In genomic region chr13:37731914-37732693, GRCm38 (mm10) we compare ENCODE assay signal across 13 mouse cellular contexts. TPM values are rescaled to one million over a fixed set of nuclear protein-coding genes. Genes with fewer than 3 reads are reported as not detected.
A peak's percentile ranks its signal among the peaks of the same experiment; 100 is the strongest.
DNase-seq lines count a peak whose midpoint lies in the region; ATAC-seq and TF ChIP-seq lines count a peak whose summit lies in the region.
"Had no signal": no experiment of that assay in that cellular context is flagged by ENCODE, and none has a peak within 500 bp of the region (broad histone marks: within the 10 kb centered on the region; RNA-seq: fewer than 3 reads in every experiment).

No protein-coding gene starts in this region.

- TF ChIP-seq CTCF in lung, adult 2 months (IDR thresholded peaks at IDR 0.05; ENCODE audit: insufficient read depth, low read length), result no peak

- H3K4me3 ChIP-seq in kidney, embryonic 15.5 days (replicated peaks), result no peak overlapping the region
- H3K4me3 ChIP-seq in lung, adult 2 months (replicated peaks; ENCODE audit: extremely low read depth, low read depth, low read length), result no peak overlapping the region
- H3K4me3 ChIP-seq: embryonic facial prominence, embryonic 10.5 days; limb, embryonic 10.5 days had no signal

- peak; percentile 63 for DNase-seq in kidney, adult 18-20 months
- DNase-seq in kidney, postnatal 10 days, result peak; percentile 52
- peak; percentile 41 for DNase-seq in lung, adult 2 months
- DNase-seq in testis, postnatal 14 days (ENCODE audit: low spot score), result peak; percentile 14
- DNase-seq in spleen, adult 12 weeks (ENCODE audit: low spot score), result no peak
- DNase-seq in spleen, postnatal 14 days (ENCODE audit: low spot score in 2 of 2), result no peak

- H3K36me3 ChIP-seq in kidney, embryonic 15.5 days, result no peaks in the 10 kb centered on the region
- H3K36me3 ChIP-seq: embryonic facial prominence, embryonic 10.5 days; limb, embryonic 10.5 days had no signal

- ATAC-seq in kidney, embryonic 15.5 days (replicated peaks; ENCODE audit: low FRiP score), result no peak
- no peak for ATAC-seq in megakaryocyte, adult 5-6 weeks (ENCODE audit: poor library complexity, severe bottlenecking)
- ATAC-seq: CD4-positive, CD25-positive, alpha-beta regulatory T cell, adult 4 months; forebrain, embryonic 16.5 days; midbrain, embryonic 16.5 days had no signal

- H3K27ac ChIP-seq in kidney, embryonic 15.5 days, result no peak overlapping the region
- H3K27ac ChIP-seq: embryonic facial prominence, embryonic 10.5 days; limb, embryonic 10.5 days had no signal

- H3K4me1 ChIP-seq in kidney, embryonic 15.5 days, result no peaks in the 10 kb centered on the region
- 0 out of 2 replicates have a peak, but pooled peaks cover 3% of the 10 kb centered on the region for H3K4me1 ChIP-seq in lung, adult 2 months (ENCODE audit: control insufficient read depth, insufficient read depth, low read length)
- H3K4me1 ChIP-seq: embryonic facial prominence, embryonic 10.5 days; limb, embryonic 10.5 days had no signal

- H3K27me3 ChIP-seq in kidney, embryonic 15.5 days, result no peaks in the 10 kb centered on the region

- no peak overlapping the region for H3K4me2 ChIP-seq in kidney, embryonic 15.5 days

- no peak overlapping the region for H3K9ac ChIP-seq in kidney, embryonic 15.5 days

- no peak for TF ChIP-seq POLR2A in lung, adult 2 months (IDR thresholded peaks at IDR 0.05; ENCODE audit: borderline replicate concordance, extremely low read depth, low read depth, low read length)

- 66% methylated on average over 12 of the region's 12 CpGs for WGBS in kidney, embryonic 15.5 days
- 45% methylated on average over 12 of the region's 12 CpGs for WGBS in lung, adult 2 months

- no peaks in the 10 kb centered on the region for H3K9me3 ChIP-seq in kidney, embryonic 15.5 days (replicated peaks)
- H3K9me3 ChIP-seq: embryonic facial prominence, embryonic 10.5 days; limb, embryonic 10.5 days had no signal

RNA-seq across cellular contexts. Expression of gene Rreb1, which starts 46.1 kb away (rescaled TPM):
- polyA plus RNA-seq in kidney, embryonic 15.5 days (2015; fragmentation: Nextera tagmentation; extraction: Ambion mirVana), result 14.3 and 14.5 TPM in 2 replicates
- polyA plus RNA-seq in lung, adult 2 months (2012; rRNA removed), result 23.0 and 23.7 TPM in 2 replicates
- total RNA-seq in megakaryocyte, adult 5-6 weeks (2015), result 27.0 and 33.7 TPM in 2 replicates
- total RNA-seq in megakaryocyte, adult 5-6 weeks (2017), result 10.0 and 12.7 TPM in 2 replicates

Comparison
In these comparisons a context has a peak if more than half of its experiments do, and no peak if none do; other contexts are left out.
1. DNase-seq: peak in kidney, adult 18-20 months (single experiment), kidney, postnatal 10 days (single experiment), lung, adult 2 months (single experiment) and testis, postnatal 14 days (single experiment); none in spleen, adult 12 weeks (single experiment) and spleen, postnatal 14 days (0 of 2).